16 mouse cellular contexts compared by ENCODE assay signal in the genomic region with DNA sequence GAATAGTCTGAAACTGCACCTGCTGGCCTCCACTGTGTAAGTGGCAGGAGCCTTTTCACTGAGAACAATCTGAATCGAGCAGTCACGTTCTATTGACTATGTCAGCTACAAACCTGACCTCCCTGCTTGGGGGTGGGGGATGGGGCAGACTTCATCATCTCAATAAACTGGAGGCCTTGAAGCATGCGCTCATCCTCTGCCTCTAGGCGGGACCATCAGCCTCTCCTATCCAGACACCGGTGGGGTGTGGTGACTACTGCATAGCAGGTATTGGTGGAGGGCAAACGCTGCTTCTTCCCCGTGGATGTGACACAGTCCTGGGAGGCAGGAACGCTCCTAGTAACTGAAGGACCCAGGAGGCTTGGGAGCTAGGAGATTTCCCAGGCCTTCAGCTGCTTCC. TPM values are rescaled to one million over a fixed set of nuclear protein-coding genes. Genes with fewer than 3 reads are reported as not detected.
DNase-seq lines count a peak whose midpoint lies in the region; ATAC-seq lines count a peak whose summit lies in the region.
"Had no signal": no experiment of that assay in that cellular context is flagged by ENCODE, and none has a peak within 500 bp of the region (broad histone marks: within the 10 kb centered on the region; RNA-seq: fewer than 3 reads in every experiment).

No protein-coding gene starts in this region.

- 57% methylated on average over 8 of the region's 8 CpGs for WGBS in forebrain, embryonic 12.5 days
- 59% methylated on average over 8 of the region's 8 CpGs for WGBS in forebrain, embryonic 11.5 days
- WGBS in liver, embryonic 13.5 days (ENCODE audit: insufficient replicate concordance), result 47% methylated on average over 8 of the region's 8 CpGs
- 55% methylated on average over 8 of the region's 8 CpGs for WGBS in liver, embryonic 11.5 days
- 39% methylated on average over 8 of the region's 8 CpGs for WGBS in intestine, embryonic 15.5 days

- no peak for DNase-seq in forebrain, embryonic 11.5 days (ENCODE audit: low spot score)
- DNase-seq in liver, embryonic 13.5 days, result no peak
- no peak for DNase-seq in liver, embryonic 11.5 days (ENCODE audit: low spot score)
- no peak for DNase-seq in frontal cortex, postnatal 36 days (ENCODE audit: low spot score in 2 of 2)
- no peak for DNase-seq in c-Kit-positive CD71-positive TER-119-positive erythroid progenitor cells, embryonic 14.5 days (ENCODE audit: low spot score)
- DNase-seq: cerebellum, adult 11 months; embryo, embryonic 11 days; heart, adult 11 months; lung, embryonic 14.5 days; thymus, postnatal 14 days had no signal

- H3K9ac ChIP-seq in forebrain, embryonic 12.5 days, result 0 out of 2 replicates have a peak overlapping the region, but pooled peaks have one; percentile 21
- no peak overlapping the region for H3K9ac ChIP-seq in forebrain, embryonic 11.5 days (ENCODE audit: low read length)
- H3K9ac ChIP-seq in liver, embryonic 13.5 days, result no peak overlapping the region
- H3K9ac ChIP-seq in liver, embryonic 11.5 days (ENCODE audit: low read depth, low read length), result no peak overlapping the region
- no peak overlapping the region for H3K9ac ChIP-seq in intestine, embryonic 15.5 days
- H3K9ac ChIP-seq: lung, embryonic 14.5 days; midbrain, embryonic 15.5 days had no signal

- H3K4me1 ChIP-seq in forebrain, embryonic 12.5 days, result peaks cover 37% of the 10 kb centered on the region
- H3K4me1 ChIP-seq in forebrain, embryonic 11.5 days (replicated peaks; ENCODE audit: control insufficient read depth, insufficient read depth, low read length), result peaks cover 17% of the 10 kb centered on the region; the same call in 1 of the 2 replicates
- H3K4me1 ChIP-seq in liver, embryonic 13.5 days (replicated peaks), result peaks cover 65% of the 10 kb centered on the region
- H3K4me1 ChIP-seq in liver, embryonic 11.5 days (replicated peaks; ENCODE audit: control insufficient read depth, insufficient read depth, low read length), result peaks cover 36% of the 10 kb centered on the region
- H3K4me1 ChIP-seq in intestine, embryonic 15.5 days (replicated peaks), result peaks cover 64% of the 10 kb centered on the region

- no peak overlapping the region for H3K27ac ChIP-seq in forebrain, embryonic 12.5 days
- H3K27ac ChIP-seq in forebrain, embryonic 11.5 days (ENCODE audit: low read depth, low read length), result no peak overlapping the region
- 0 out of 2 replicates have a peak overlapping the region, but pooled peaks have one; percentile 21 for H3K27ac ChIP-seq in liver, embryonic 13.5 days
- H3K27ac ChIP-seq in liver, embryonic 11.5 days (ENCODE audit: low read depth, low read length), result no peak overlapping the region
- H3K27ac ChIP-seq in intestine, embryonic 15.5 days, result peak overlapping the region; percentile 93
- H3K27ac ChIP-seq: hindbrain, postnatal 0 days; midbrain, embryonic 15.5 days had no signal

- peaks cover 6% of the 10 kb centered on the region for H3K27me3 ChIP-seq in forebrain, embryonic 12.5 days
- no peaks in the 10 kb centered on the region for H3K27me3 ChIP-seq in forebrain, embryonic 11.5 days (ENCODE audit: control insufficient read depth, insufficient read depth, low read length)
- peaks cover 53% of the 10 kb centered on the region for H3K27me3 ChIP-seq in liver, embryonic 13.5 days
- H3K27me3 ChIP-seq in liver, embryonic 11.5 days (replicated peaks; ENCODE audit: control insufficient read depth, insufficient read depth, low read length), result peaks cover 44% of the 10 kb centered on the region
- 0 out of 2 replicates have a peak, but pooled peaks cover 3% of the 10 kb centered on the region for H3K27me3 ChIP-seq in intestine, embryonic 15.5 days (replicated peaks)
- H3K27me3 ChIP-seq: midbrain, embryonic 15.5 days had no signal

- no peaks in the 10 kb centered on the region for H3K9me3 ChIP-seq in forebrain, embryonic 12.5 days
- H3K9me3 ChIP-seq in forebrain, embryonic 11.5 days (ENCODE audit: control insufficient read depth, low read length), result no peaks in the 10 kb centered on the region
- no peaks in the 10 kb centered on the region for H3K9me3 ChIP-seq in liver, embryonic 13.5 days (replicated peaks)
- H3K9me3 ChIP-seq in liver, embryonic 11.5 days (ENCODE audit: control insufficient read depth, low read length), result no peaks in the 10 kb centered on the region
- no peaks in the 10 kb centered on the region for H3K9me3 ChIP-seq in intestine, embryonic 15.5 days
- H3K9me3 ChIP-seq: midbrain, embryonic 15.5 days had no signal

- H3K4me2 ChIP-seq in forebrain, embryonic 12.5 days, result no peak overlapping the region
- no peak overlapping the region for H3K4me2 ChIP-seq in forebrain, embryonic 11.5 days (ENCODE audit: low read depth, low read length, severe bottlenecking)
- H3K4me2 ChIP-seq in liver, embryonic 13.5 days, result peak overlapping the region; percentile 42
- H3K4me2 ChIP-seq in liver, embryonic 11.5 days, result no peak overlapping the region
- H3K4me2 ChIP-seq in intestine, embryonic 15.5 days (replicated peaks), result peak overlapping the region; percentile 51
- H3K4me2 ChIP-seq: midbrain, embryonic 15.5 days had no signal

- no peak overlapping the region for H3K4me3 ChIP-seq in forebrain, embryonic 12.5 days (replicated peaks)
- H3K4me3 ChIP-seq in forebrain, embryonic 11.5 days (ENCODE audit: low read depth, low read length), result no peak overlapping the region
- H3K4me3 ChIP-seq in liver, embryonic 13.5 days (replicated peaks), result no peak overlapping the region
- H3K4me3 ChIP-seq in liver, embryonic 11.5 days (ENCODE audit: low read depth, low read length), result no peak overlapping the region
- no peak overlapping the region for H3K4me3 ChIP-seq in intestine, embryonic 15.5 days (replicated peaks)
- H3K4me3 ChIP-seq: midbrain, embryonic 15.5 days had no signal

- ATAC-seq in forebrain, embryonic 12.5 days (ENCODE audit: low FRiP score), result no peak
- no peak for ATAC-seq in forebrain, embryonic 11.5 days (replicated peaks; ENCODE audit: low FRiP score)
- ATAC-seq in liver, embryonic 13.5 days (ENCODE audit: low read depth), result no peak
- no peak for ATAC-seq in liver, embryonic 11.5 days (replicated peaks; ENCODE audit: low FRiP score)
- ATAC-seq in intestine, embryonic 15.5 days, result peak; percentile 32
- ATAC-seq in megakaryocyte progenitor cell, adult 5-6 weeks (replicated peaks; ENCODE audit: poor library complexity), result no peak
- ATAC-seq: forebrain, embryonic 14.5 days; hindbrain, postnatal 0 days; midbrain, embryonic 15.5 days had no signal

- no peaks in the 10 kb centered on the region for H3K36me3 ChIP-seq in forebrain, embryonic 12.5 days (replicated peaks)
- no peaks in the 10 kb centered on the region for H3K36me3 ChIP-seq in forebrain, embryonic 11.5 days (ENCODE audit: control insufficient read depth, insufficient read depth, low read length)
- no peaks in the 10 kb centered on the region for H3K36me3 ChIP-seq in liver, embryonic 13.5 days
- no peaks in the 10 kb centered on the region for H3K36me3 ChIP-seq in liver, embryonic 11.5 days (ENCODE audit: control insufficient read depth, insufficient read depth, low read length)
- no peaks in the 10 kb centered on the region for H3K36me3 ChIP-seq in intestine, embryonic 15.5 days
- H3K36me3 ChIP-seq: midbrain, embryonic 15.5 days had no signal

RNA-seq across cellular contexts. Expression of a gene that starts 30.3 kb away (rescaled TPM):
- 4.4 and 4.7 TPM in 2 replicates for polyA plus RNA-seq in forebrain, embryonic 12.5 days (2016; fragmentation: Nextera tagmentation; extraction: Ambion mirVana)
- polyA plus RNA-seq in forebrain, embryonic 11.5 days (2014; fragmentation: Nextera tagmentation; extraction: Ambion mirVana), result 4.7 and 4.8 TPM in 2 replicates
- polyA plus RNA-seq in liver, embryonic 13.5 days (2015; fragmentation: Nextera tagmentation; extraction: Ambion mirVana), result 0.47 and 0.59 TPM in 2 replicates
- 1.2 and 1.6 TPM in 2 replicates for polyA plus RNA-seq in liver, embryonic 11.5 days (2014; fragmentation: Nextera tagmentation; extraction: Ambion mirVana)
- 9.7 and 10.3 TPM in 2 replicates for polyA plus RNA-seq in intestine, embryonic 15.5 days (2015; fragmentation: Nextera tagmentation; extraction: Ambion mirVana)
- 0.12 and 0.25 TPM in 2 replicates for total RNA-seq in megakaryocyte progenitor cell, adult 5-6 weeks (2015)
- not detected in 2 replicates for total RNA-seq in megakaryocyte progenitor cell, adult 5-6 weeks (2017)

RNA-seq across cellular contexts. Expression of a gene that starts 41.4 kb away (rescaled TPM):
- 103 TPM in 2 replicates for polyA plus RNA-seq in forebrain, embryonic 12.5 days (2016; fragmentation: Nextera tagmentation; extraction: Ambion mirVana)
- polyA plus RNA-seq in forebrain, embryonic 11.5 days (2014; fragmentation: Nextera tagmentation; extraction: Ambion mirVana), result 113 and 118 TPM in 2 replicates
- polyA plus RNA-seq in liver, embryonic 13.5 days (2015; fragmentation: Nextera tagmentation; extraction: Ambion mirVana), result 69.9 and 78.8 TPM in 2 replicates
- 129 TPM in 2 replicates for polyA plus RNA-seq in liver, embryonic 11.5 days (2014; fragmentation: Nextera tagmentation; extraction: Ambion mirVana)
- polyA plus RNA-seq in intestine, embryonic 15.5 days (2015; fragmentation: Nextera tagmentation; extraction: Ambion mirVana), result 94.2 and 97.2 TPM in 2 replicates
- 25.2 and 28.0 TPM in 2 replicates for total RNA-seq in megakaryocyte progenitor cell, adult 5-6 weeks (2015)
- total RNA-seq in megakaryocyte progenitor cell, adult 5-6 weeks (2017), result 55.3 and 60.7 TPM in 2 replicates

RNA-seq across cellular contexts. Expression of a gene that starts 41.4 kb away (rescaled TPM):
- 26.2 and 31.6 TPM in 2 replicates for polyA plus RNA-seq in forebrain, embryonic 12.5 days (2016; fragmentation: Nextera tagmentation; extraction: Ambion mirVana)
- polyA plus RNA-seq in forebrain, embryonic 11.5 days (2014; fragmentation: Nextera tagmentation; extraction: Ambion mirVana), result 25.4 and 30.7 TPM in 2 replicates
- polyA plus RNA-seq in liver, embryonic 13.5 days (2015; fragmentation: Nextera tagmentation; extraction: Ambion mirVana), result 5.8 and 7.4 TPM in 2 replicates
- 17.2 and 18.9 TPM in 2 replicates for polyA plus RNA-seq in liver, embryonic 11.5 days (2014; fragmentation: Nextera tagmentation; extraction: Ambion mirVana)
- 12.5 and 14.5 TPM in 2 replicates for polyA plus RNA-seq in intestine, embryonic 15.5 days (2015; fragmentation: Nextera tagmentation; extraction: Ambion mirVana)
- 25.1 and 42.6 TPM in 2 replicates for total RNA-seq in megakaryocyte progenitor cell, adult 5-6 weeks (2015)
- 13.2 and 23.5 TPM in 2 replicates for total RNA-seq in megakaryocyte progenitor cell, adult 5-6 weeks (2017)

RNA-seq across cellular contexts. Expression of a gene that starts 56.5 kb away (rescaled TPM):
- 0.29 and 0.40 TPM in 2 replicates for polyA plus RNA-seq in forebrain, embryonic 12.5 days (2016; fragmentation: Nextera tagmentation; extraction: Ambion mirVana)
- polyA plus RNA-seq in forebrain, embryonic 11.5 days (2014; fragmentation: Nextera tagmentation; extraction: Ambion mirVana), result 0.37 and 0.57 TPM in 2 replicates
- polyA plus RNA-seq in liver, embryonic 13.5 days (2015; fragmentation: Nextera tagmentation; extraction: Ambion mirVana), result 0.07 and 0.13 TPM in 2 replicates
- polyA plus RNA-seq in liver, embryonic 11.5 days (2014; fragmentation: Nextera tagmentation; extraction: Ambion mirVana), result 0.36 and 0.40 TPM in 2 replicates
- polyA plus RNA-seq in intestine, embryonic 15.5 days (2015; fragmentation: Nextera tagmentation; extraction: Ambion mirVana), result 1.2 TPM in 2 replicates
- total RNA-seq in megakaryocyte progenitor cell, adult 5-6 weeks (2015), result not detected in 2 replicates
- total RNA-seq in megakaryocyte progenitor cell, adult 5-6 weeks (2017), result 0.08 TPM in 1 of 2 replicates, not detected in the other

Comparison
In these comparisons a context has a peak if more than half of its experiments do, and no peak if none do; other contexts are left out.
1. H3K27ac ChIP-seq: peak in liver, embryonic 13.5 days (single experiment) and intestine, embryonic 15.5 days (single experiment); none in forebrain, embryonic 12.5 days (single experiment), forebrain, embryonic 11.5 days (single experiment) and liver, embryonic 11.5 days (single experiment).
2. H3K4me2 ChIP-seq: peak in liver, embryonic 13.5 days (single experiment) and intestine, embryonic 15.5 days (single experiment); none in forebrain, embryonic 12.5 days (single experiment), forebrain, embryonic 11.5 days (single experiment) and liver, embryonic 11.5 days (single experiment).